Mouse (Mus musculus) kidney, adult 10 weeks (tissue): ENCODE measurements around the gene Olfr380. TPM values are rescaled to one million over a fixed set of nuclear protein-coding genes. Genes with fewer than 3 reads are reported as not detected.

Experiments
- polyA plus RNA-seq: library from polyadenylated mRNA; stranded (reverse); fragments of 350-450 nt; fragmentation: Illumina TruSeq; extraction: RNeasy Lipid Tissue Mini Kit (QIAGEN cat#74804); gene quantifications from one replicate; pipeline ENCODE4 v1.2.3, GENCODE M21; 2014; ENCODE audit warnings: low read depth, low replicate concordance

Gene Olfr380
- polyA plus RNA-seq, result not detected

GRCm38 (mm10) chr11:73457408-73457807 lies at the start of gene Olfr380:
Gene Olfr380, minus strand, starts transcription at chr11:73457508.

GRCm38 (mm10) chr11:73491503-73491902 lies 34.2 kb upstream of the Olfr380 start, which contains the start of gene Olfr381:
Gene Olfr381, minus strand, starts transcription at chr11:73491603.

GRCm38 (mm10) chr11:73428377-73428776 lies 28.9 kb downstream of the Olfr380 start, which contains the start of gene Olfr378:
Gene Olfr378, minus strand, starts transcription at chr11:73428477.

Other genes starting within 250 kb of the Olfr380 start
- not detected for gene Trpv1, start 223.2 kb downstream of the Olfr380 start, polyA plus RNA-seq
- 0.20 TPM for gene Trpv3, start 190.1 kb downstream of the Olfr380 start, polyA plus RNA-seq
- 470 TPM for gene Aspa, start 127.9 kb downstream of the Olfr380 start, polyA plus RNA-seq
- gene Gm49340, start 127.8 kb downstream of the Olfr380 start, polyA plus RNA-seq, result not detected
- gene Spata22, start 127.8 kb downstream of the Olfr380 start, polyA plus RNA-seq, result 0.85 TPM
- gene Olfr20, start 106.7 kb downstream of the Olfr380 start, polyA plus RNA-seq, result not detected
- not detected for gene Olfr376, start 86.3 kb downstream of the Olfr380 start, polyA plus RNA-seq
- not detected for gene Olfr1, start 57.9 kb downstream of the Olfr380 start, polyA plus RNA-seq
- gene Olfr378, start 29.0 kb downstream of the Olfr380 start, polyA plus RNA-seq, result not detected
- gene Olfr381, start 34.1 kb upstream of the Olfr380 start, polyA plus RNA-seq, result not detected
- not detected for gene Olfr382, start 59.7 kb upstream of the Olfr380 start, polyA plus RNA-seq
- gene Olfr385, start 135.5 kb upstream of the Olfr380 start, polyA plus RNA-seq, result not detected
- gene Olfr384, start 141.1 kb upstream of the Olfr380 start, polyA plus RNA-seq, result not detected
- not detected for gene Zfp735, start 231.3 kb upstream of the Olfr380 start, polyA plus RNA-seq